Mouse (Mus musculus) megakaryocyte, embryonic 14.5 days (primary cell): Measurements from ENCODE around the gene Zic4. TPM values are rescaled to one million over a fixed set of nuclear protein-coding genes. Genes with fewer than 3 reads are reported as not detected.
A peak's percentile ranks its signal among the peaks of the same experiment; 100 is the strongest.

Experiments used
- H3K27me3 ChIP-seq: replicated peaks from 2 replicates; pipeline ENCODE3; 2012; ENCODE audit warnings: inconsistent platforms
- H3K36me3 ChIP-seq: replicated peaks from 2 replicates; pipeline ENCODE3; 2012; ENCODE audit warnings: low read length, inconsistent platforms, mixed read lengths
- H3K4me1 ChIP-seq: 2 replicates; pipeline ENCODE4 v1.6.1; 2012; ENCODE audit warnings: inconsistent platforms
- H3K4me3 ChIP-seq: replicated peaks from 2 replicates; pipeline ENCODE3; 2012; ENCODE audit warnings: moderate library complexity, mild to moderate bottlenecking, inconsistent platforms
- H3K9me3 ChIP-seq: 2 replicates; pipeline ENCODE4 v1.6.1; 2012; ENCODE audit warnings: inconsistent platforms
- FLI1 ChIP-seq: IDR thresholded peaks from 2 replicates; pipeline ENCODE4 v1.6.1; 2012; ENCODE audit warnings: low read length, inconsistent platforms, mixed read lengths
- GATA1 ChIP-seq: IDR thresholded peaks from 3 replicates; pipeline ENCODE4 v1.6.1; 2012; ENCODE audit warnings: mixed read lengths, low read length, inconsistent platforms, borderline replicate concordance
- polyA plus RNA-seq: library from polyadenylated mRNA; stranded (reverse); fragments of >175 nt; gene quantifications from 2 replicates; pipeline ENCODE4 v1.2.3, GENCODE M21; 2012; ENCODE audit warnings: low replicate concordance; ENCODE audit not compliant: insufficient read depth

Zic4 gene
- polyA plus RNA-seq, 1 experiment: not detected

DNA sequence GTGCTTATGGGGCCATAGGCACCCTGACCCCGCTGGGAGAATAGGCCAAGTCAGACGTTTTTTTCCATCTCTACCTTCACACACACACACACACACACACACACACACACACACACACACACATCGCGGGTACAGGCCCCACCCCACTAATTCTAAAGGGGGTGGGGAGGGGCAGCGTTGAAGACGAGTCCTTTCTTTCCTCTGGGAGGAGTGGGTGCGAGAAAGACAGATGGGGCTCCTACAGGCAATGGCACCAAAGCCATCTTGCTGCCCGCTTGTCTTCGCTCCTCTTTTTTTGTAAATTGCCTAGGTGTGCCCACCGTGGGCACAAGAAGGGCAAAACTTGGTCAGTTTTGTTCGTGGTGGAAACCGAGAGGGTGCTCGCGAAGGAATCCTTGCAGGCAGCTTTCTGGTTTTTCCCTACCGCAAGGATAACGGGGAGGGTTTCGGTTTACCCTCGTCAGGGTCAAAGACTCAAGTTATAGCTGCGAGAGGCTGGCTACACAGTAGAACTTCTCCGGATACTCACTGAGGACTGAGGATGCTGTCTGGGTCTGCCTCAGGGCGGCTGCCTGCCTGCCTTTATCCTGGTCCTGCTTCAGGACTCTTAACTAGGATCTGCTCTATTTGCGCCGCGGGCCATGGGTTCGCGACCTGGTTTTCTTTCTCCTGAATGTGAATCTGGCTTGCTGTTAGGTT, 7.2 kb downstream of the Zic4 start:
- peak overlapping the region; percentile 33 for H3K4me3 ChIP-seq
- TF ChIP-seq FLI1 (no peak), GATA1 (no peak)
- H3K4me1 ChIP-seq: peaks cover 23% of the 10 kb centered on the region
- H3K27me3 ChIP-seq: peaks cover 84% of the 10 kb centered on the region
- H3K36me3 ChIP-seq: no peaks in the 10 kb centered on the region
- peaks cover 20% of the 10 kb centered on the region; the same call in 1 of the 2 replicates for H3K9me3 ChIP-seq

DNA sequence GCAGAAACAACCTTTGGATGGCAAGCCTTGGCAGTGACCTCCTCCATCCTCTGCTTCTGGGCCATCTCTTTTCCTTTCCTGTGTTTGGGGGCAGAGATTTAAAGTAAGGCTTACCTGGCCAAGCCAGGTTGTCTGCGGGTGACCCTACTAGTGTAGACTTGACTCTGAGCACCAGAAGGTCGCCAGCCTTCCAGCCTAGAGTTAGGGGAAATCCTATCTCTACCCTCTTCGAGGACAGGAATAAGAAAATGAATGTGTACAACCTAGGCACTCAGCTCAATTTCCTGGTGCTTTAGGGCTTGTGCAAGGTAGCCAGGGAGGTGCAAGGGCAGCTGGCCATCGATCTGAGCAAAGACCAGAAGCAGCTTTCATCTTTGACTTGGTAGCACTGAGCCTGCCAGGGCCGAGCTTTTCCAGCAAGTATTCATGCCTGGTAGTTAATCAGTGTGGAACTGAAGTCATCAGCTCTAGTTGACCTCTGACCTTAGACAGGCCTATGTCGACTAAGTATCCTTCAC, 8.0 kb downstream of the Zic4 start:
- Histone ChIP-seq H3K27me3 (peaks cover 82% of the 10 kb centered on the region), H3K4me1 (peaks cover 15% of the 10 kb centered on the region), H3K36me3 (no peaks in the 10 kb centered on the region), H3K4me3 (no peak overlapping the region), H3K9me3 (peaks cover 15% of the 10 kb centered on the region; the same call in 1 of the 2 replicates)
- TF ChIP-seq GATA1 (no peak), FLI1 (no peak)

DNA sequence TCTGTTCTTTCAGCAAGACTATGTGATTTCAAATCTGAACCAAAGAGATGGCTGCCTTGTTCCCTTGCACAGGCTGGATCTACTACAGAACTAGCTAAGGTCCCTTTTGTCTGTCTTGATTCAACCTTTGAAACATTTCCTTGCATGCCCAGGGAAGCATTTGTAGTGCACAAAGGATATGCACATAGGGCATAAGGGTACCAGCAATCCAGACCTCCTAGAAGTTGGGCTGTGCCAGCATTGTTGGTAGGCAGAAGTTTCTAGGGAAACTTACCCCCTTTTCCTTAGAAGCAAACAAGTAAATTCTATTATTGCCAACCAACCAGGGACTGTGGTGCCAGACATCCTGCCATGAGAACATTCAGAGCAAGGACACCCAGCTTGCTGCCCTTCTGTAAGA, 8.8 kb downstream of the Zic4 start:
- peaks cover 8% of the 10 kb centered on the region; the same call in 1 of the 2 replicates for H3K4me1 ChIP-seq
- H3K9me3 ChIP-seq: peaks cover 15% of the 10 kb centered on the region; the same call in 1 of the 2 replicates
- no peak for TF ChIP-seq GATA1
- no peak overlapping the region for H3K4me3 ChIP-seq
- no peaks in the 10 kb centered on the region for H3K36me3 ChIP-seq
- H3K27me3 ChIP-seq: peaks cover 82% of the 10 kb centered on the region

DNA sequence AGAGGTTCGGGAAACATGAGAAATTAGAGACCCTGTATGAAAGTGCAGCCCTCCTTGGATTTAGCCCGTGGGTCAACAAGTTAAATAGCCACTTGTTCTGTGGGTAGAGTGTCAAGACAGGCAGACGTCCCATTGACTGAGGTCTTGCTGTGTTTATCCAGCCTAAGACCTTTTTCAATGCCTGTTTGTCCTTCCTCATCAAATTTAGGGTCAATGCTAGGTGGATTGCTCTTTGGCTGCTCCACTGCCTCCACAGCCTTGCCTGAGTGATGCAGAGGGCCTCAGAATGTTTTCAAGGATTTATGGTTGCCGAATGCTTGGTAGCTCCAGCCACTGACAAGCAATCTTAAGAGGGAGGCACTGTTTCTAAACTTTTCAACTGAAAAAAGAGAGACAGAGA, 9.4 kb downstream of the Zic4 start:
- H3K27me3 ChIP-seq: peaks cover 83% of the 10 kb centered on the region
- no peak overlapping the region for H3K4me3 ChIP-seq
- peaks cover 16% of the 10 kb centered on the region; the same call in 1 of the 2 replicates for H3K9me3 ChIP-seq
- no peak for TF ChIP-seq FLI1
- no peak for TF ChIP-seq GATA1
- no peaks in the 10 kb centered on the region for H3K36me3 ChIP-seq
- H3K4me1 ChIP-seq: peaks cover 8% of the 10 kb centered on the region; the same call in 1 of the 2 replicates

DNA sequence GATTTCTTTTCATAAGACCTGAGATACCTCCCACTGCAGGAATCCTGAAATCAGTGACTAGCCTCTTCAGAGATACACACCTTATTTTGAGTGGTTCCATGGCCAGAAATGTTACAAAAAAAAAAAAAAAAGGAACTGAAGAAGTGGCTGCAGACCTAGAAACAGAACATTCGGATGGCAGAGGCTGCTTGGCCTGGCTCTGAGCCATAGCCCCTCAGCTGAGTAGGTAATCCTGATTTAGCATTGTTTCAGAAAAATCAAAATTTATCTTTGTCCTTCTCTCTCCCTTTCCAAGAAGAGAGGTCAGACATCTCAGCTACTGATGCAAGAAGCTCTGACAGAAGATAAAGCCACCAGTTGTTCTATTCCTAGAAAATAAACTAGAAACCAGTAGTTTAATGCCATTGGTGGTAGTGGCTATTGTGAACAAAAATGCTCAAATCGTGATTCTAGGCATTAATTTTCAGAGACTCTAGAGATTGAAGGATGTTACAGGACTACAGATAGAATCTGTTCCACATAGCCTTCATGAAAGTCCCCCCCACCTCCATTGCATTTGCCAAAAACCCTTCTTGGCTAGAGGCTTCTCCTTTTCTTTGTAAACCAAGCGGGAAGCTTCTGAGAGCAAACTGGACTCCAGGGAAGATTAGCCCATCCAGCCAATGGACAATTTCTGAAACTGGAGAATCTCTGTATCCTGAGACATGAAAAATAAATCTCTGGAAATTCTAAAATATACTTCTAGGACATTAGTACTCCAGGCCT, 11.8 kb downstream of the Zic4 start:
- peaks cover 84% of the 10 kb centered on the region for H3K27me3 ChIP-seq
- TF ChIP-seq FLI1: no peak
- TF ChIP-seq GATA1: no peak
- H3K9me3 ChIP-seq: peaks cover 32% of the 10 kb centered on the region
- no peak overlapping the region for H3K4me3 ChIP-seq
- no peaks in the 10 kb centered on the region for H3K36me3 ChIP-seq
- H3K4me1 ChIP-seq: peaks cover 13% of the 10 kb centered on the region; the same call in 1 of the 2 replicates

DNA sequence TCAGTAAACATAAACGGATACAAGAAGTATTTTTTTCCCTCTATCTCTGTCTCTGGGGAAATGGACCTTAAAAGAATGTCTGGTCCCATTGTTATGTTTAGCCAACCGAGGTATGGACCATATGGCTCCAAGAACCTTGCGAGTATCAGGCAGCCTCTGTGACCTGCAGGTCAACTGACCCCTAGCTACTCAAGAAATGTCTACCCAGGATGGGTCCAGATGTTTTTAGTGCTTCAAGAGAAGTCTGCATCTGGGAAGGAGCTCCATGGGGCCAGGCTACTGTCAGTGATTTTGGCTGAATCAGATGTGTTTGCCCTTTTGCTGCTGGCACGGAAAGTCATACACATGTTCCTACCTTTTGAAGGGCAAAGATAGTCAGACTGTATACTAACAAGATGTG, 12.5 kb downstream of the Zic4 start:
- TF ChIP-seq FLI1 (no peak), GATA1 (no peak)
- Histone ChIP-seq H3K9me3 (peaks cover 29% of the 10 kb centered on the region), H3K4me3 (no peak overlapping the region), H3K27me3 (peaks cover 84% of the 10 kb centered on the region), H3K4me1 (peaks cover 9% of the 10 kb centered on the region; the same call in 1 of the 2 replicates), H3K36me3 (no peaks in the 10 kb centered on the region)

DNA sequence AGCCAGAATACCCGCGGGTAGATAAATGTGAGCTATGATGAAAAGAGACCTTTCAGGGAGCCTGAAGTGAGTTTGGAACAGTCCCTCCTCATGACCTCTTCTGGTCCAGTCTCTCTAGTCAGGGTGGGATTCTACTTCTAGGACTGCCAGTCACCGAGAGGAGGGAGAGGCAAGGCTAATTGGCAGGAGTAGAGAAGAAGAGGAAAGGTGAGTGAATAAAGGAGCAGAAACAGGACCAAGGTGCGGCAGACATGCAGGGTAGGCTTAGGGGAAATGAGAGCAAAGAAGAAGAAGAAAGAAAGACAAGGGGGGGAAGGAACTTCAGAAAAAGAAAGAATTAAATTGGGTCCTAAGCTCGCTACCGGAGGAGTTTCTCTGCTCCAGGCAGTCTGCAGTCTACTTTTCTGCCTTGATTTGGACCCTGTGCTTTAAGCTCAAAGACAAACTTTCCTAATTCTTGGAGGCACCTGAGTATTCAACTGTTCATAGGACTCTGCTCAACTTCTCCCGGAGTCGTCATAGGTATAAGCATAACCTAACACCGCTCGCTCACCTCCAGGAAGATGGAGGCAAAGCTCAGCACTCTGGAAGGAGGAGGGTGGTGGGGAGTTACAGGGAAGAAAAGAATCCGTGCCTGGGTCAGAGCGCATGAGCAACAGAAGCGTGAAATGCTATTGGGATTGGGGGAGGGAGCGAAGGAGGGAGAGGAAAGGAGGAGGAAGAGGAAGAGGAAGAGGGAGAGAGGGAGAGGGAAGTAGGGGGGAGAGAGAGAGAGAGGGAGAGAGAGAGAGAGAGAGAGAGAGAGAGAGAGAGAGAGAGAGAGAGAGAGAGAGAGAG, 15.0 kb downstream of the Zic4 start:
- peaks cover 22% of the 10 kb centered on the region for H3K9me3 ChIP-seq
- no peak for TF ChIP-seq FLI1
- no peak for TF ChIP-seq GATA1
- no peak overlapping the region for H3K4me3 ChIP-seq
- H3K27me3 ChIP-seq: peaks cover 86% of the 10 kb centered on the region
- H3K4me1 ChIP-seq: peaks cover 17% of the 10 kb centered on the region
- no peaks in the 10 kb centered on the region for H3K36me3 ChIP-seq

DNA sequence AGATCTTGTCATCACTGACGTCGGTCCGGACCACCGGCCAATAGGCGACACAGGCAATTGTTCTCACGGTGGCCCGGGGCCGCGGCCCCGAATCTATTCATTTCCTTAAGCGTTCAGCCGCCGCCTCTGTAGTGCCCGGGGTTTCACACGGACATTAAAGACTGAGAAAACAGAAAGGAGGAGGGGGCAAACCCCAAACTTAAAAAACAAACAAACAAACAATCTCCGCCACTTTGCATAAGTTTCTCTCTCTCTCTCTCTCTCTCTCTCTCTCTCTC, 15.6 kb downstream of the Zic4 start:
- Histone ChIP-seq H3K4me1 (peaks cover 17% of the 10 kb centered on the region), H3K4me3 (no peak overlapping the region), H3K36me3 (no peaks in the 10 kb centered on the region), H3K27me3 (peaks cover 86% of the 10 kb centered on the region), H3K9me3 (peaks cover 28% of the 10 kb centered on the region)
- TF ChIP-seq GATA1: no peak
- TF ChIP-seq FLI1: no peak

DNA sequence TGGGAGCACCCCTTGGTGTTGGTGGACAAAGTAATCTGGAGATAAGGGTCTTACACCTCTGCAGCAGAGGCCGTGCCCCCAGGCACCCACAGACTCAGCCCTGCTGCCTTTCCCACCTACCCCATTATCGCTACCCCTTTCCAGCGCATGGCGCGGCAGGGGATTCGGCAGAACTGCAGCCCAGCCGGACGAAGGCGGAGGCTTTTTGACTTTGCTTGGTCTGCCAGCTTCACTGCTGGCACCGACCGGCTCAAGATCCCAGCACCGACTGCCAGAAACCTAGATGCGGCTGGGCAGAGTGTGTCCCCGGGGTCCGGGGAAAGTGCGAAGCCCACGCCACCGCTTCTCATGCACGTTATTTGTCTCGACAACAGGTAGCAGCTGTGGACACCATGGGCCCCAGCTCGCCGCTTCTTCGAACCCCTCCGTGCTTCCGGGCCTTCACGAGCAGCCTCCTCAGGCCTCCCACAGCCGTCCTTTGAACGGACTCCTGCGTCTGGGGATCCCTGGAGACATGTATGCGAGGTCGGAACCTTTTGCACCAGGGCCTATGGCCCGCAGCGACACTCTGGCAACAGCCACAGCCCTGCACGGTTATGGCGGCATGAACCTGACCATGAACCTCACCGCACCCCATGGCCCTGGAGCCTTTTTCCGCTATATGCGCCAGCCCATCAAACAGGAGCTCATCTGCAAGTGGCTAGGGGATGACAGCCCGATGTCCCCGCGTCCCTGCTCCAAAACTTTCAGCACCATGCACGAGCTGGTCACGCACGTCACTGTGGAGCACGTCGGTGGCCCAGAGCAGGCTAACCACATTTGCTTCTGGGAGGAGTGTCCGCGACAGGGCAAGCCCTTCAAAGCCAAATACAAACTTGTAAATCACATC, 16.4 kb downstream of the Zic4 start:
- Histone ChIP-seq H3K36me3 (no peaks in the 10 kb centered on the region), H3K27me3 (peaks cover 92% of the 10 kb centered on the region), H3K4me3 (peak overlapping the region; percentile 8), H3K4me1 (peaks cover 17% of the 10 kb centered on the region), H3K9me3 (peaks cover 33% of the 10 kb centered on the region)
- no peak for TF ChIP-seq GATA1
- TF ChIP-seq FLI1: no peak
